Mouse (Mus musculus): ENCODE measurements around the gene Fat4. TPM values are rescaled to one million over a fixed set of nuclear protein-coding genes. Genes with fewer than 3 reads are reported as not detected.

Fat4 gene
- 0.20 and 0.57 TPM in 2 replicates for polyA plus RNA-seq (2011; ENCODE audit: insufficient read depth, insufficient read length, low replicate concordance, missing spikeins)

DNA sequence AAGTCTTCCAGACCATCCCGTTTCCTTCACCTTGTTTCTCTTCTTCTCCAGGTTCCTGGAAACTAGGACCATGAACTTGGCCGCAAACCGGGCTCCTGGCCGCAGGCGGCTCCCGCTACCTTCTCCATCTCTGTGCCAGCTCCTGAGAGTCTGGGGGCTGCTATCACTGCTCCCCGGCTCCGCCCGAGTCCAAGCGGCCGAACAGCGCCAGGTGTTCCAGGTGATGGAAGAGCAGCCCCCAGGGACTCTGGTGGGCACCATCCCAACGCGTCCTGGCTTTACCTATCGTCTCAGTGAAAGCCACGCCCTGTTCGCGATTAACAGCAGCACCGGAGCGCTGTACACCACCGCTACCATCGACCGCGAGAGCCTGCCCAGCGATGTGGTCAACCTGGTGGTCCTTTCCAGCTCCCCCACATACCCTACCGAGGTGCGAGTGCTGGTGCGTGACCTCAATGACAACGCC lies at the start of gene Fat4:
TSS of gene Fat4 (plus strand) at position 51 of the 466 bp plus-strand sequence.
- H3K4me1 ChIP-seq (ENCODE audit: control insufficient read depth, insufficient read depth, low read length), result no peaks in the 10 kb centered on the region
- no peak within 1 kb of the TSS; the same call in 1 of the 2 replicates for H3K27ac ChIP-seq (ENCODE audit: control insufficient read depth, insufficient read depth, low read depth, low read length, poor library complexity)
- 3% methylated on average over 29 of the region's 29 CpGs for WGBS
- TF ChIP-seq POLR2A (IDR thresholded peaks at IDR 0.05; ENCODE audit: borderline replicate concordance, control insufficient read depth, low read depth, low read length) (no peak), CTCF (IDR thresholded peaks at IDR 0.05; ENCODE audit: control insufficient read depth, insufficient read depth, low read length) (no peak)
- peak within 1 kb of the TSS; percentile 45 for H3K4me3 ChIP-seq (replicated peaks; ENCODE audit: control insufficient read depth, low read depth, low read length)

DNA sequence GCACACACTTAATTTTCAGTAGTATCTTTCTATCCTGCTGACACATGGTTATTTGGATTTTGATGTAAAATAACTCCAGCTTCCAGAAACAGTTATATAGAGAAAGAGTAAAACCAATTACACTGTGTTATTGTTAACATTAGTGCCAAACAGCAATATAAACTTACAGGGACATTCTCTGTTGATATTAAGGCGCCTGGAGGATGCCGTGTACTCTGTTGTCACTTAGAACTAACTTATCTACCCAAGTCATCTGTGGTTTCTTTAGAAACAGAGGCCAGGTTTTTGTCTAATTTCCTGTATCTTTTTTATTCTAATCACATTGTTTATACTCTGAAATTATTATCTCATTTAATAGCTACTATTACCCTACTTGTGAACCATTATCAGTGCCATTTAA lies 47.3 kb upstream of the Fat4 start:
- H3K4me1 ChIP-seq (ENCODE audit: control insufficient read depth, insufficient read depth, low read length), result no peaks in the 10 kb centered on the region
- TF ChIP-seq CTCF (IDR thresholded peaks at IDR 0.05; ENCODE audit: control insufficient read depth, insufficient read depth, low read length) (no peak), POLR2A (IDR thresholded peaks at IDR 0.05; ENCODE audit: borderline replicate concordance, control insufficient read depth, low read depth, low read length) (no peak)
- WGBS, result 59% methylated on average over 2 of the region's 2 CpGs
- H3K4me3 ChIP-seq (replicated peaks; ENCODE audit: control insufficient read depth, low read depth, low read length), result no peak overlapping the region
- H3K27ac ChIP-seq (ENCODE audit: control insufficient read depth, insufficient read depth, low read depth, low read length, poor library complexity), result no peak overlapping the region

DNA sequence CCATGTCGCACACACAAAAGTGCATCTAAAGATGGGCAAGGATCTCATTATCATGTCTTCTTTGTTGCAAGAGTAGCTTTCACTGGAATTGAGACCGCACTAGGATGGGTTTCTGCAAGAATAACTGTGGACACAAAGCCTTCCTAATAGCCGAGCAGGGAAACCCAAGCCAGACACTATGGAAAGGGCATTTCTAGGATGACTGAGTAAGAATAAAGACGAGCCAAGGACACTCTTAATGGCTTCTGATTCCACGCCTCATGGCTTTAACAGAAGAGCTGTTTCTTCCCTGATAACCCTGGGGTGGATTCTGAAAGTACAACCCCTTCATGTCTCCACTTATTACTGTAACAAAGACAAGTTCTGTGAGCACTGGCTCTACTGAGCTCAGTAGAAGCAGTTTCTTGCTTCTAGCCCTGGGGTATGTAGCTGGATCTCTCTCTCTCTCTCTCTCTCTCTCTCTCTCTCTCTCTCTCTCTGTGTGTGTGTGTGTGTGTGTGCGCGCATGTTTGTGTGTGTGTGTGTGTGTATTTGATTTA lies 43.7 kb upstream of the Fat4 start:
- Histone ChIP-seq H3K27ac (ENCODE audit: control insufficient read depth, insufficient read depth, low read depth, low read length, poor library complexity) (no peak overlapping the region), H3K4me3 (replicated peaks; ENCODE audit: control insufficient read depth, low read depth, low read length) (no peak overlapping the region), H3K4me1 (ENCODE audit: control insufficient read depth, insufficient read depth, low read length) (no peaks in the 10 kb centered on the region)
- WGBS, result 87% methylated on average over 7 of the region's 7 CpGs
- TF ChIP-seq CTCF (IDR thresholded peaks at IDR 0.05; ENCODE audit: control insufficient read depth, insufficient read depth, low read length), result no peak
- no peak for TF ChIP-seq POLR2A (IDR thresholded peaks at IDR 0.05; ENCODE audit: borderline replicate concordance, control insufficient read depth, low read depth, low read length)

DNA sequence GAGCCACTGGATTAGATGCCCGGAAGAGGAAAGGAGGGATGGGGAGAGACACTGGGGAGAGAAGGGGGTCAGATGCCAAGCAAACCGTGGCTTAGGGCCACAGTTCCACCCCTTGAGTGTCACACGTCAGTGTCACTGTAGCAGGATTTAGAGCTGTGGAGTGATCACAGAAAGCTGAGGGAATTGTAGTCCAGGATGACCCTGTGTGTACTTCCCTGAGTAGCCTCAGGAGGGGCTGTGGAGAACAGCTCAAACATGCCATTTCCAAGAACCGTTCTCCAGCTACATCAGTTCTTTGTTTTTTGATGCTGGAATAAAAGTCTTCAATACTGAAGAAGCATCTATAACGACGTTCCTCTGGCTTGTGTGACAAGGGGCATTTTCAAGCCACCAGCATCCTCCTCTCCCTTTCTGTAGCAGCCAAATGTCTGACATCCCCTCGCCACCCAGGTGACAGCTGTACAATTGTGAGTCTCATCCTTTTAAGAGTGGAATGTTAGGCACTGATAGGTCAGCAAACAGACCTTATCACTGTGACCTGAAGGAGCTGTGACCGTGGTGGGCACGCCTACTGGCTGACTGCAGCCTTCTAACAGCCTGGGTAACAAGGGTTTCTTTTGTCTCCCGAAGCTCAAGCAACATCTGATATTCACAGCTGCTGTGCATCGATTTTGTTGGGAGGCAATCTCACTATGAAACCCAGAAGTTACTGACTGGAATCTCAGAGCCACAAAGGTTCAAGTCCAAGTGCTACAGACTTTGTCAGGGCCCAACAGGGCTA lies 39.9 kb upstream of the Fat4 start:
- TF ChIP-seq CTCF (IDR thresholded peaks at IDR 0.05; ENCODE audit: control insufficient read depth, insufficient read depth, low read length) (no peak), POLR2A (IDR thresholded peaks at IDR 0.05; ENCODE audit: borderline replicate concordance, control insufficient read depth, low read depth, low read length) (no peak)
- no peak overlapping the region for H3K4me3 ChIP-seq (replicated peaks; ENCODE audit: control insufficient read depth, low read depth, low read length)
- H3K4me1 ChIP-seq (ENCODE audit: control insufficient read depth, insufficient read depth, low read length), result no peaks in the 10 kb centered on the region
- H3K27ac ChIP-seq (ENCODE audit: control insufficient read depth, insufficient read depth, low read depth, low read length, poor library complexity), result no peak overlapping the region
- WGBS, result 58% methylated on average over 11 of the region's 11 CpGs

GRCm38 (mm10) chr3:38849077-38849476 lies 37.7 kb upstream of the Fat4 start:
- Histone ChIP-seq H3K4me1 (ENCODE audit: control insufficient read depth, insufficient read depth, low read length) (no peaks in the 10 kb centered on the region), H3K4me3 (replicated peaks; ENCODE audit: control insufficient read depth, low read depth, low read length) (no peak overlapping the region), H3K27ac (ENCODE audit: control insufficient read depth, insufficient read depth, low read depth, low read length, poor library complexity) (no peak overlapping the region)
- 73% methylated on average over 3 of the region's 3 CpGs for WGBS
- TF ChIP-seq CTCF (IDR thresholded peaks at IDR 0.05; ENCODE audit: control insufficient read depth, insufficient read depth, low read length) (no peak), POLR2A (IDR thresholded peaks at IDR 0.05; ENCODE audit: borderline replicate concordance, control insufficient read depth, low read depth, low read length) (no peak)

GRCm38 (mm10) chr3:38849536-38849935 lies 37.2 kb upstream of the Fat4 start:
- WGBS, result 36% methylated on average over 6 of the region's 6 CpGs
- TF ChIP-seq POLR2A (IDR thresholded peaks at IDR 0.05; ENCODE audit: borderline replicate concordance, control insufficient read depth, low read depth, low read length), result no peak
- no peak overlapping the region for H3K27ac ChIP-seq (ENCODE audit: control insufficient read depth, insufficient read depth, low read depth, low read length, poor library complexity)
- no peak overlapping the region for H3K4me3 ChIP-seq (replicated peaks; ENCODE audit: control insufficient read depth, low read depth, low read length)
- H3K4me1 ChIP-seq (ENCODE audit: control insufficient read depth, insufficient read depth, low read length), result no peaks in the 10 kb centered on the region

DNA sequence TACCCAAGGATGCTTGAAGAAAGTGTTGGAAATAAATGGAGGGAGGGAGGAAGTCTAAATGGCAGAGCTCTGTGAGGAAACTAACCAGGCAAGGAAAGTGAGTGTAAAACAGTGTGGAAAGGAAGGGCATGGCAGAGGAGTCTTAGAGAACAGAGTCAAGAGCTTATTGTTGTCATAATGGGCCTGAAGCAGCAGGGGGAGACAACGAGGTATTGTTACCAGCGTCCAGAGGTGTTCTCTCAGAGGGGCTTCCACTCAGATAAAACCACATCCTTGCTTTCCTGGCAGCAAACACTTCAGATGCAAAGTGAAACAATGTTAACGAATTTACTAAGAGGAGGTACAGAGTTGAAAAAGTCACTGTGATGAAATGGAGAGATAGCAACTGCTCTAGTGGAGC lies 33.1 kb upstream of the Fat4 start:
- TF ChIP-seq POLR2A (IDR thresholded peaks at IDR 0.05; ENCODE audit: borderline replicate concordance, control insufficient read depth, low read depth, low read length) (no peak), CTCF (IDR thresholded peaks at IDR 0.05; ENCODE audit: control insufficient read depth, insufficient read depth, low read length) (no peak)
- Histone ChIP-seq H3K4me1 (ENCODE audit: control insufficient read depth, insufficient read depth, low read length) (no peaks in the 10 kb centered on the region), H3K4me3 (replicated peaks; ENCODE audit: control insufficient read depth, low read depth, low read length) (no peak overlapping the region), H3K27ac (ENCODE audit: control insufficient read depth, insufficient read depth, low read depth, low read length, poor library complexity) (no peak overlapping the region)
- WGBS, result 4% methylated on average over 3 of the region's 3 CpGs

DNA sequence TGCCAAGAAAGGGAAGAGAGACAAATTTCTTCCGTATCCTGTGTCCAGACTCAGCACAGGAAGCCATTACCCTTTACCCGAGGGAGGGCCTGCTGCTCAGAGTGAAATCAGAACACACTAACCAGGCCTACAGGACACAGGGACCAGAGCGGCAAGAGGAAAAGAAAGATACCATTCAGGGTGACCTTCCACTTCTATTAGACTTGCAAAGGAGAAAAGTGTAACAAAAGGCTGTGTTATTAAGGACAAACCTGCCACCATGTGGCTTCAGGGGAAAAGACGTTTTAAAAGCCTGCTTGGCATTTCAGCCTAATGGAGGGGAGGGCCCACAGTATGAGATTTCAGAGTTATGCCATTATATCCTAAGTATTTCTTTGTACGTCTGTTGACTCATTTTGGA lies 26.1 kb upstream of the Fat4 start:
- WGBS, result 55% methylated on average over 5 of the region's 5 CpGs
- no peak for TF ChIP-seq CTCF (IDR thresholded peaks at IDR 0.05; ENCODE audit: control insufficient read depth, insufficient read depth, low read length)
- no peak for TF ChIP-seq POLR2A (IDR thresholded peaks at IDR 0.05; ENCODE audit: borderline replicate concordance, control insufficient read depth, low read depth, low read length)
- no peak overlapping the region for H3K4me3 ChIP-seq (replicated peaks; ENCODE audit: control insufficient read depth, low read depth, low read length)
- H3K4me1 ChIP-seq (ENCODE audit: control insufficient read depth, insufficient read depth, low read length), result no peaks in the 10 kb centered on the region
- no peak overlapping the region for H3K27ac ChIP-seq (ENCODE audit: control insufficient read depth, insufficient read depth, low read depth, low read length, poor library complexity)
